Mouse (Mus musculus) myocyte (in vitro differentiated cells): ENCODE measurements around the gene Btaf1. TPM values are rescaled to one million over a fixed set of nuclear protein-coding genes. Genes with fewer than 3 reads are reported as not detected.

Experiments used
- H3K27me3 ChIP-seq: one replicate; pipeline ENCODE4 v1.6.1; 2011; ENCODE audit not compliant: control insufficient read depth, insufficient read depth, insufficient read length
- H3K36me3 ChIP-seq: one replicate; pipeline ENCODE4 v1.6.1; 2011; ENCODE audit not compliant: control insufficient read depth, insufficient read depth
- H3K4me2 ChIP-seq: one replicate; pipeline ENCODE4 v1.6.1; 2011; ENCODE audit warnings: low read depth, control low read depth
- H3K4me3 ChIP-seq: one replicate; pipeline ENCODE4 v1.5.1; 2011; ENCODE audit warnings: mild to moderate bottlenecking, control low read depth, moderate library complexity
- H3K79me2 ChIP-seq: one replicate; pipeline ENCODE4 v1.6.1; 2011; ENCODE audit not compliant: control insufficient read depth, insufficient read depth
- H3ac ChIP-seq: one replicate; pipeline ENCODE4 v1.6.1; 2011; ENCODE audit not compliant: control insufficient read depth, insufficient read length
- CEBPB ChIP-seq: IDR thresholded peaks from 2 replicates; pipeline ENCODE4 v1.6.1; 2011; ENCODE audit warnings: mild to moderate bottlenecking, moderate library complexity; ENCODE audit not compliant: poor library complexity, insufficient read depth, severe bottlenecking
- E2F4 ChIP-seq: IDR thresholded peaks from one replicate; pipeline ENCODE4 v1.6.1; 2011; ENCODE audit warnings: mild to moderate bottlenecking, control low read depth, moderate library complexity; ENCODE audit not compliant: insufficient read depth
- MAX ChIP-seq: IDR thresholded peaks from one replicate; pipeline ENCODE4 v1.6.1; 2011; ENCODE audit warnings: low read depth, mild to moderate bottlenecking, control low read depth
- MYOD1 ChIP-seq, 3 experiments: IDR thresholded peaks; one replicate each; pipeline ENCODE4 v1.6.1; 2011; ENCODE audit warnings: control low read depth in 2 of 3, low read depth in 2 of 3, mild to moderate bottlenecking in 2 of 3, moderate library complexity in 1 of 3; ENCODE audit not compliant: insufficient read length in 2 of 3, control insufficient read depth in 1 of 3
- MYOG ChIP-seq, 3 experiments: IDR thresholded peaks; one replicate each; pipeline ENCODE4 v1.6.1; 2011; ENCODE audit warnings: control low read depth in 2 of 3, low read depth in 2 of 3, mild to moderate bottlenecking in 2 of 3; ENCODE audit not compliant: insufficient read length in 2 of 3, control insufficient read depth in 1 of 3, insufficient read depth in 1 of 3
- POLR2A ChIP-seq: IDR thresholded peaks from one replicate; pipeline ENCODE4 v1.6.1; 2011; ENCODE audit warnings: low read depth, mild to moderate bottlenecking, control low read depth, moderate library complexity; ENCODE audit not compliant: insufficient read length
- POLR2AphosphoS2 ChIP-seq: IDR thresholded peaks from one replicate; pipeline ENCODE4 v1.6.1; 2011; ENCODE audit warnings: low read depth, control low read depth; ENCODE audit not compliant: insufficient read length
- REST ChIP-seq: IDR thresholded peaks from one replicate; pipeline ENCODE4 v1.6.1; 2011; ENCODE audit warnings: mild to moderate bottlenecking, control low read depth, moderate library complexity; ENCODE audit not compliant: insufficient read depth, insufficient read length
- SRF ChIP-seq: IDR thresholded peaks from one replicate; pipeline ENCODE4 v1.6.1; 2011; ENCODE audit warnings: low read depth; ENCODE audit not compliant: control insufficient read depth, insufficient read length
- TCF12 ChIP-seq: IDR thresholded peaks from one replicate; pipeline ENCODE4 v1.6.1; 2011; ENCODE audit warnings: mild to moderate bottlenecking, control low read depth; ENCODE audit not compliant: poor library complexity, insufficient read depth, severe bottlenecking
- TCF3 ChIP-seq: IDR thresholded peaks from one replicate; pipeline ENCODE4 v1.6.1; 2011; ENCODE audit warnings: low read depth, control low read depth; ENCODE audit not compliant: insufficient read length
- USF1 ChIP-seq: IDR thresholded peaks from one replicate; pipeline ENCODE4 v1.6.1; 2011; ENCODE audit warnings: low read depth, mild to moderate bottlenecking, control low read depth, moderate library complexity
- polyA plus RNA-seq: library from polyadenylated mRNA; unstranded; fragments of >200 nt; fragmentation: generic; extraction: Trizol; gene quantifications from one replicate; pipeline ENCODE4 v1.2.1, GENCODE M21; 2012; ENCODE audit warnings: missing spikeins

Gene Btaf1
- polyA plus RNA-seq, 1 experiment = 4.8 TPM

GRCm38 (mm10) chr19:37044431-37044830 is 118.6 kb downstream of the Btaf1 start:
- no peaks in the 10 kb centered on the region for H3K79me2 ChIP-seq
- no peak overlapping the region for H3K4me2 ChIP-seq
- no peaks in the 10 kb centered on the region for H3K27me3 ChIP-seq
- no peak overlapping the region for H3K4me3 ChIP-seq
- H3K36me3 ChIP-seq = no peaks in the 10 kb centered on the region
- no peak overlapping the region for H3ac ChIP-seq
- TF ChIP-seq USF1 (no peak), TCF3 (no peak), MAX (no peak), REST (no peak), MYOD1 (IDR thresholded peaks at IDR 0.05; ENCODE audit: control insufficient read depth in 1 of 3, insufficient read length in 2 of 3, low read depth in 2 of 3) (no peak), E2F4 (no peak)

- Histone ChIP-seq H3K36me3 (no peaks in the 10 kb centered on the region), H3K4me2 (no peak overlapping the region), H3K4me3 (no peak overlapping the region), H3ac (no peak overlapping the region), H3K79me2 (no peaks in the 10 kb centered on the region), H3K27me3 (no peaks in the 10 kb centered on the region)
- TF ChIP-seq TCF12 = no peak
- no peak for TF ChIP-seq SRF
- no peak for TF ChIP-seq REST
- no peak for TF ChIP-seq E2F4
- no peak for TF ChIP-seq TCF3
- no peak for TF ChIP-seq MAX
- TF ChIP-seq POLR2A = no peak
- no peak for TF ChIP-seq USF1
- no peak for TF ChIP-seq POLR2AphosphoS2
- TF ChIP-seq MYOG (IDR thresholded peaks at IDR 0.05; ENCODE audit: control insufficient read depth in 1 of 3, insufficient read depth in 1 of 3, insufficient read length in 2 of 3, low read depth in 2 of 3) = no peak
- TF ChIP-seq CEBPB = no peak
- no peak for TF ChIP-seq MYOD1 (IDR thresholded peaks at IDR 0.05; ENCODE audit: control insufficient read depth in 1 of 3, insufficient read length in 2 of 3, low read depth in 2 of 3)
These were observed 122.6 kb downstream of the Btaf1 start for GRCm38 (mm10) chr19:37048507-37048906.

- no peak overlapping the region for H3K4me3 ChIP-seq
- no peaks in the 10 kb centered on the region for H3K79me2 ChIP-seq
- H3K4me2 ChIP-seq = no peak overlapping the region
- H3K36me3 ChIP-seq = no peaks in the 10 kb centered on the region
- no peak overlapping the region for H3ac ChIP-seq
- TF ChIP-seq MAX (no peak), TCF3 (no peak), CEBPB (no peak), SRF (no peak), E2F4 (no peak), MYOG (IDR thresholded peaks at IDR 0.05; ENCODE audit: control insufficient read depth in 1 of 3, insufficient read depth in 1 of 3, insufficient read length in 2 of 3, low read depth in 2 of 3) (no peak), POLR2A (no peak), REST (no peak), USF1 (no peak), POLR2AphosphoS2 (no peak)
- H3K27me3 ChIP-seq = no peaks in the 10 kb centered on the region
These were observed 124.9 kb downstream of the Btaf1 start for GRCm38 (mm10) chr19:37050643-37051345.

- H3K79me2 ChIP-seq = no peaks in the 10 kb centered on the region
- no peak overlapping the region for H3K4me2 ChIP-seq
- H3K36me3 ChIP-seq = no peaks in the 10 kb centered on the region
- H3K4me3 ChIP-seq = no peak overlapping the region
- no peak overlapping the region for H3ac ChIP-seq
- no peaks in the 10 kb centered on the region for H3K27me3 ChIP-seq
- TF ChIP-seq MYOD1 (IDR thresholded peaks at IDR 0.05; ENCODE audit: control insufficient read depth in 1 of 3, insufficient read length in 2 of 3, low read depth in 2 of 3) = no peak
- TF ChIP-seq USF1 = no peak
- no peak for TF ChIP-seq POLR2AphosphoS2
- TF ChIP-seq TCF12 = no peak
- no peak for TF ChIP-seq REST
- no peak for TF ChIP-seq POLR2A
- no peak for TF ChIP-seq SRF
- TF ChIP-seq MAX = no peak
- no peak for TF ChIP-seq MYOG (IDR thresholded peaks at IDR 0.05; ENCODE audit: control insufficient read depth in 1 of 3, insufficient read depth in 1 of 3, insufficient read length in 2 of 3, low read depth in 2 of 3)
- no peak for TF ChIP-seq TCF3
- no peak for TF ChIP-seq E2F4
- TF ChIP-seq CEBPB = no peak
These were observed 130.2 kb downstream of the Btaf1 start for GRCm38 (mm10) chr19:37055976-37056556.
